ENCODE assay signal across 8 mouse cellular contexts in the genomic region with DNA sequence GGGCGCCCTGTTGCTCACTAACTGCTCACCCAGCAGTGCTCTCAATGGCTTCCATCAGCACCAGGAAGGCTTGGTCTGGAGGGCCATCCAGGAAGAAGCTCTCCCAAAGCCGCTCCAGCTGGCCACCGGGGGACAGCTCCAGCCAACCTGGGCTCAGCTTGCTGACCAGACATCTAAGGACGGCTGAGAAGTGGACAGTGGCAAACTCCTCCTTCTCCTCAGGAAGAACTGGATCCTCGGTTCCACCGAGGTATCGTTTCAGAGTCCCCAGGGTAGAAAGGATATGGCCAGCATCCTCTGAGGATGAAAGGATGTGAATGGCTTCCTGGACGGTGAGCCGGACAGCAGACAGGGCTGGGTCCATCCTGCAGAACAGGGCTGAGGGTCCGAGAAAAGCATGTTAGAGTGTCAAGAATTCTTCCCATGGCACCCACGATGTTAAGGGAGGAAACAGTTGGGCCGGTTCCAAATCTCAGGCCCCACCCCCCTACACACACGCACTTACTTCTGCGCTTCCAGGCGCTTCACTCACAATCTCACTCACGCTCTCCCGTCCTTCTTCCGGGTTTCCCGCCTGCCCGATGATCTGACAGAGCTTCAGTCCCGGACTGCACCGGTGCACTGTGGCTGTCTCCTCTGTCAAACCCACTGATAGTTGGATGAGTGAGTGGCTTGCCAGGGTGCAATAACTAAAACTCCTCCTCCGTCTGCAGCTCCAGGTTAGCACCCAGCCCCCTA. TPM values are rescaled to one million over a fixed set of nuclear protein-coding genes. Genes with fewer than 3 reads are reported as not detected.
DNase-seq lines count a peak whose midpoint lies in the region; ATAC-seq and TF ChIP-seq lines count a peak whose summit lies in the region.

No protein-coding gene starts in this region.

- DNase-seq in embryo, embryonic 10 days (ENCODE audit: low spot score): peak; percentile 54
- DNase-seq in embryo, embryonic 9.5 days (ENCODE audit: extremely low spot score): no peak
- DNase-seq in 3T3-L1 (ENCODE audit: low read depth, low spot score): peak; percentile 53
- DNase-seq in lung, postnatal 10 days: peak; percentile 59
- peak; percentile 67 for DNase-seq in testis, postnatal 10 days (ENCODE audit: low spot score)
- DNase-seq in layer of hippocampus, adult 9-10 months (ENCODE audit: low spot score): no peak

- TF ChIP-seq CTCF in cortical plate, adult 2 months (IDR thresholded peaks at IDR 0.05; ENCODE audit: extremely low read depth, insufficient read depth, low read length): no peak

- H3K4me2 ChIP-seq in hindbrain, embryonic 12.5 days (replicated peaks): peak overlapping the region; percentile 98

- WGBS in hindbrain, embryonic 12.5 days: 11% methylated on average over 23 of the region's 23 CpGs

- H3K4me1 ChIP-seq in cortical plate, adult 2 months (ENCODE audit: control insufficient read depth, insufficient read depth, low read length): peaks cover 13% of the 10 kb centered on the region; the same call in 1 of the 2 replicates
- H3K4me1 ChIP-seq in hindbrain, embryonic 12.5 days: peaks cover 11% of the 10 kb centered on the region

- peak overlapping the region; percentile 38 for H3K4me3 ChIP-seq in cortical plate, adult 2 months (ENCODE audit: insufficient read depth, low read length)
- peak overlapping the region; percentile 65 for H3K4me3 ChIP-seq in hindbrain, embryonic 12.5 days

- TF ChIP-seq POLR2A in cortical plate, adult 2 months (IDR thresholded peaks at IDR 0.05; ENCODE audit: extremely low read depth, insufficient read depth, low read length): no peak

- H3K27me3 ChIP-seq in hindbrain, embryonic 12.5 days: no peaks in the 10 kb centered on the region

- no peaks in the 10 kb centered on the region for H3K9me3 ChIP-seq in hindbrain, embryonic 12.5 days (replicated peaks)

- peak overlapping the region; percentile 1; the same call in 1 of the 2 replicates for H3K27ac ChIP-seq in cortical plate, adult 2 months (ENCODE audit: insufficient read depth, low read length)
- H3K27ac ChIP-seq in hindbrain, embryonic 12.5 days: peak overlapping the region; percentile 85

- peak overlapping the region; percentile 84 for H3K9ac ChIP-seq in hindbrain, embryonic 12.5 days

- peaks cover 22% of the 10 kb centered on the region for H3K36me3 ChIP-seq in hindbrain, embryonic 12.5 days

- peak; percentile 68 for ATAC-seq in hindbrain, embryonic 12.5 days (ENCODE audit: low FRiP score)

RNA-seq across cellular contexts. Expression of a gene that starts 0.7 kb away (rescaled TPM):
- polyA plus RNA-seq in cortical plate, adult 2 months (2012; rRNA removed): 18.5 and 24.8 TPM in 2 replicates
- polyA plus RNA-seq in hindbrain, embryonic 12.5 days (2016; fragmentation: Nextera tagmentation; extraction: Ambion mirVana): 42.5 and 43.2 TPM in 2 replicates

RNA-seq across cellular contexts. Expression of a gene that starts 5.5 kb away (rescaled TPM):
- polyA plus RNA-seq in cortical plate, adult 2 months (2012; rRNA removed): 0.19 and 0.34 TPM in 2 replicates
- polyA plus RNA-seq in hindbrain, embryonic 12.5 days (2016; fragmentation: Nextera tagmentation; extraction: Ambion mirVana): not detected in 2 replicates

RNA-seq across cellular contexts. Expression of a gene that starts 18.1 kb away (rescaled TPM):
- 45.6 and 47.0 TPM in 2 replicates for polyA plus RNA-seq in cortical plate, adult 2 months (2012; rRNA removed)
- polyA plus RNA-seq in hindbrain, embryonic 12.5 days (2016; fragmentation: Nextera tagmentation; extraction: Ambion mirVana): 24.4 and 26.9 TPM in 2 replicates

RNA-seq across cellular contexts. Expression of a gene that starts 31.7 kb away (rescaled TPM):
- polyA plus RNA-seq in cortical plate, adult 2 months (2012; rRNA removed): 17.8 and 19.4 TPM in 2 replicates
- polyA plus RNA-seq in hindbrain, embryonic 12.5 days (2016; fragmentation: Nextera tagmentation; extraction: Ambion mirVana): 8.5 and 9.5 TPM in 2 replicates

RNA-seq across cellular contexts. Expression of a gene that starts 47.2 kb away (rescaled TPM):
- not detected in 2 replicates for polyA plus RNA-seq in cortical plate, adult 2 months (2012; rRNA removed)
- not detected in 2 replicates for polyA plus RNA-seq in hindbrain, embryonic 12.5 days (2016; fragmentation: Nextera tagmentation; extraction: Ambion mirVana)

Comparison
In these comparisons a context has a peak if more than half of its experiments do, and no peak if none do; other contexts are left out.
1. DNase-seq: peak in embryo, embryonic 10 days (single experiment), 3T3-L1 (single experiment), lung, postnatal 10 days (single experiment) and testis, postnatal 10 days (single experiment); none in embryo, embryonic 9.5 days (single experiment) and layer of hippocampus, adult 9-10 months (single experiment).